Mouse (Mus musculus): Measurements from ENCODE around the gene Adcy4. TPM values are rescaled to one million over a fixed set of nuclear protein-coding genes. Genes with fewer than 3 reads are reported as not detected.

Gene Adcy4
- total RNA-seq (2014; fragmentation: Nextera tagmentation) (not detected in 2 replicates), total RNA-seq (2017) (not detected in 2 replicates)

DNA sequence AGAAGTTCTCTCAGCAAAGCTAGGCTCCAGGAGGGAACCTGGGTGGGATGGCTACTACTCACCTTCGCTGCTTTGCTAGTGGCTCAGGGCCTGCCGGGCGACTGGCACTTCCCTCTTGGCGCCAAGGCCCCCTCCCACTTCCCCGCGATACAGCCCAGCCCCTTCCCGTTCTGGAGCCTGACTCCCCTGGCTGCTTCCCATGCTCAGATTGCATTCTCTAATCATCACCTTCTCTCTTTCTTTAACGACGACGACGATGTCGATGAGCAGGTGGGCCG, at the start of gene Adcy4:
TSS of gene Adcy4 (minus strand) at position 138 of the 278 bp plus-strand sequence.
- no peak for ATAC-seq (replicated peaks; ENCODE audit: low FRiP score, low TSS enrichment, poor library complexity, severe bottlenecking)

DNA sequence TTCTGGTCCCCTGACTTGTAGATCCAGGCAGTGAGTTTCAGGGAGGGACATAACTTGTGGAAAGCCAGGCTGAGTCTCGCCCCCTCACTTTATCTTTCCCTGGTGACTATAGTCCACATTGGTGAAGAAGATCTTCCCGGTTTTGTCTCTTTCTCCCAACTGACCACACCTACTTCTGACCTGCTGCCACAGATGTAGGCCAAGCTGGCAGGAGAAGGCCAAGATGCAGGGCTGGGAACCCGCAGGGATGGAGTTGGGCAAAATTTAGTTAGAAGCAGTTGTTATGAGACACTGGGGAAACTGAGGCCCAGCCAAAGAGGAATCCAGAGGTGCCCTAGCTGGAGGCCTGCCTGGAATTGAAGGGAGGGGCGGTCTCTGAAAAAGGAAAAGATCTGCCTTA, 49.2 kb upstream of the Adcy4 start:
- no peak for ATAC-seq (replicated peaks; ENCODE audit: low FRiP score, low TSS enrichment, poor library complexity, severe bottlenecking)

- no peak for ATAC-seq (replicated peaks; ENCODE audit: low FRiP score, low TSS enrichment, poor library complexity, severe bottlenecking)
Measured at GRCm38 (mm10) chr14:55830331-55830730, 46.4 kb upstream of the Adcy4 start.

- ATAC-seq (replicated peaks; ENCODE audit: low FRiP score, low TSS enrichment, poor library complexity, severe bottlenecking): no peak
Measured at GRCm38 (mm10) chr14:55829854-55830253, 46.0 kb upstream of the Adcy4 start.

DNA sequence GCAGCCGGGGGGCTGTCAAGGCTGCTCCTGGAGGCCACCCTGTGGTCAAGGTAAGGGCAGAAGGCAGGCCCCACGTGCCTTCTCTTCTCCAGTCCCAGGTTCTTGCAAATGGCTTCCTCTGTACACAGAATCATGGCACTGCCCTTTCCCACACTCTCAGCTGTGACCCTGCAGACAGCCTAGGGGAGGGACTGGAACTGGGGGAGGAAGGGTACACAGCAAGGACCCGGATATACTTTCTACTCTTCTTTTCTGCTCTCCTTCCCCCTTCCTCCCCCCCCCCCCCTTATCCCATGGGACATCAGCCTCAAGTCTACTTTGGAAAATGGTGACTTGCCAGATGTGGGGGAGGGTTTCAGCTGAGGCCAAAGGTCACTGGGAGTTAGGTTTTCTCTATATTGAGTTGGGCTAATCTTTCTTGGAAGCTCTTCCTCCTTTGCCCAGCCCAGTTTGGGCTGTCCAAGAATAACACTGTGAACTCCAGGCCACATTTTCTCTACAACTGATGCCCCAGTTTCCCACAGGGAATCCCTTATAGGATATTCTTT, 44.9 kb upstream of the Adcy4 start:
- no peak for ATAC-seq (replicated peaks; ENCODE audit: low FRiP score, low TSS enrichment, poor library complexity, severe bottlenecking)

DNA sequence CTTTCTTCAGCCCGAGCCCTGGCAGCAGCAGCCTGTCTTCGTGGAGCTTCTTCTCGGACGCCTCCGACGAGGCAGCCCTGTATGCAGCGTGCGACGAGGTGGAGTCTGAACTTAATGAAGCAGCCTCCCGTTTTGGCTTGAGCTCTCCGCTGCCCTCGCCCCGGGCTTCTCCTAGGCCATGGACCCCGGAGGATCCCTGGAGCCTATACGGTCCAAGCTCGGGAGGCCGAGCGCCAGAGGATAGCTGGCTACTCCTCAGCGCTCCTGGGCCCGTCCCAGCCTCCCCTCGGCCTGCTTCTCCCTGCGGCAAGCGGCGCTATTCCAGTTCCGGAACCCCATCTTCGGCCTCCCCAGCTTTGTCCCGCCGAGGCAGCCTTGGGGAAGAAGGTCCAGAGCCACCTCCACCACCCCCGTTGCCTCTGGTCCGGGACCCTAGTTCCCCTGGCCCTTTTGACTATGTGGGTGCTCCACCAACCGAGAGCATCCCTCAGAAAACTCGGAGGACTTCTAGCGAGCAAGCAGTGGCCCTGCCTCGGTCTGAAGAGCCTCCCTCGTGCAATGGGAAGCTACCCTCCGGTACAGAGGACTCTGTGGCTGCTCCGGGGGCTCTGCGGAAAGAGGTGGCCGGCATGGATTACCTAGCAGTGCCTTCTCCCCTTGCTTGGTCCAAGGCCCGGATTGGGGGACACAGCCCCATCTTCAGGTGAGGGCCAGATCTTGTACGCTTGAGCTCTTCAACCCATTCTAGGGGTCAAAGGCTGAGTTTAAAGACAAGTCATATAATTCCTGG, 42.9 kb upstream of the Adcy4 start:
- ATAC-seq (replicated peaks; ENCODE audit: low FRiP score, low TSS enrichment, poor library complexity, severe bottlenecking): no peak

- no peak for ATAC-seq (replicated peaks; ENCODE audit: low FRiP score, low TSS enrichment, poor library complexity, severe bottlenecking)
Measured at GRCm38 (mm10) chr14:55826142-55826541, 42.2 kb upstream of the Adcy4 start.

GRCm38 (mm10) chr14:55825216-55826051, 41.5 kb upstream of the Adcy4 start:
- ATAC-seq (replicated peaks; ENCODE audit: low FRiP score, low TSS enrichment, poor library complexity, severe bottlenecking): no peak

DNA sequence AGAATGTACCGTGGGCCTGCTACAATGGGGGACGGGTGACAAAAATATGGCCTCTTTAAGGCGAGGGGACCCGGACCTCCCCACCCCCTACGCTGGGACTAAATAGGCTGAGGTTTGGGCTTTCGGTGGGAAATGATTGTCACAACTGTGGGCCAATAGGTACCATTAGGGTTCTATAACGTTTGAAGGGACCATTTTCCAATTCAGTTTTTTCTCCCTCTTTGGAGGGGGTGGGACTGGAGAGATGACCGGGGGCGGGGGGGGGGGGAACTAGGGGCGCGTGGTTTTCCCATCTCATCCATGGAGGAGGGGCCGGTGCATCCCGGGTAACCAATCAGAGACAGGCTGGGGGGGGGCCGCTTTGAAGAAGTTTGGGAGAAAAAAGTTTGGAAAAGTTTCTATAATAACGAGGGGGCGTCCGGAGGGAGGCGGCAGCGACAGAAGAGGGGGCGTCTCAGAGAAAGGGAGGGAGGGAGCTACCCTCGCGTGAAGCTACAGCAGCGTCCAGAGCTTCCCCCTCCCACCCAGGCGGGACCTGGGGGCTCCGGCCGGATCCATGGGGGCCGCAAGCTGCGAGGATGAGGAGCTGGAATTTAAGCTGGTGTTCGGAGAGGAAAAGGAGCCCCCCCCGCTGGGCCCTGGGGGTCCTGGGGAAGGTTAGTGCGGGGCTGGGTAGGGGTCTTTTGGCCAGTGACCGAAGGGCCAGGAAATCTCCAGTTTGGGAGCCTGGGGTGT, 40.8 kb upstream of the Adcy4 start:
- ATAC-seq (replicated peaks; ENCODE audit: low FRiP score, low TSS enrichment, poor library complexity, severe bottlenecking): no peak

DNA sequence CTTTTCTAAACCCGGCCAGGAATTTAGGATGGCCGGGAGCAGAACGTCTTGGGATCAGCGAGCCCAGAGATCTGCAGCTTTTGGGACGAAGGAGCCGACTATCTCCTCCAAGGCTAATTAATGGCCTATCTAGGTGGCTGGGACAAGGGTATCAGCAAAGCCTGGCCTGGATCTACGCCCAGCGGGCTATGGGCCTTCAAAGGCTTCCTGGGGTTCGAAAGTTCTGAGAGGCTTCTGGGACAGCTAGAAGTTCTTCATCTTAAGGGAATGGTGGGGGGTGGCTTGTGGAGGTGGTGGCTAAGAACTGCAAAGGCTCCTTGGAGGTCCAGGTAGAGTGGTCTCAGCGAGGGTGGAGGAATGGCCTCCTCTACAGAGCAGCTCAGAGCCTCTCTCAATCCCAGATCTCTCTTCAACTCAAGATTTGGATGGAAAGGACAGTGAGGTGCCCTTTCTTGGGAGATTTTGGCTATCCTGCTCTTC, 40.1 kb upstream of the Adcy4 start:
- no peak for ATAC-seq (replicated peaks; ENCODE audit: low FRiP score, low TSS enrichment, poor library complexity, severe bottlenecking)

DNA sequence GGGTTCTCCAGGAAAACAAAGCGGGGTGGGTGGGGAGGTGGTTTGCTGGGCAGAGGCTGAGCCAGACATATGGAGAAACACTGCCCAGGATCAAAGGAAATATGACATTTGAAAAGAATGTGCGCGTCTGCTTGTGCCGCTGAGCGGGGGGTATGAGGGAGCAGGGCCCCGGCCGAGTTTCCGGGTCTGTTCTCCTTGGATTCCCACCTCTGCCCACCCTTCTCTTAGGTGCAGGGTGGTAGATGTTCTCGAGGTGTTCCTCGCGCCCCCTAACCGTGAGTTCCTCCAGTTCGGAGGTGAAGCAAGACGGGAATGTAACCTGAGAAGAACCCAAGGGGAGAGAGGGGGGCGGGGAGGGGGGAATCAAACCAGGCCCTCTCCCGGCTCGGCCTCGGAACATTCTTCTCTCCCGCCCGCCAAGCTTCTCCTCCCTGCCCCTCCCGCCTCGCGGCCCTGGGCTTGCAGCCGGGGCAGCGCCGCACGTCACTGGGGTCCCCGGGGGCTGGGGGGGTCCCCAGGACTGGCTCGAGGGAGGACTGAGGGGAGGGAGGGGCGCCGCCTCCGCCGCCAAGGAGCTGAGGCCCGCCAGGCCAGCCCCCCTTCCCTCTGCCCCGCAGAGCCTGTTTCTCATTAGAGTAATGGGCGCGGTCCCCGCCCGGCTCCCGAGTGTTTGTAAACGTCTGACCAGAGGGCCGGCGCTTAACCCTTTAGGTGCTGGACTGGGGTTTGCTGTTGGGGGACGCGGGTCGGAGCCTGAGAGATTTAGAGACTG, 39.3 kb upstream of the Adcy4 start, which contains the start of gene Nfatc4:
TSS of gene Nfatc4 (plus strand) at position 154 of the 772 bp plus-strand sequence.
- ATAC-seq (replicated peaks; ENCODE audit: low FRiP score, low TSS enrichment, poor library complexity, severe bottlenecking): no peak; the same call in 1 of the 2 replicates

DNA sequence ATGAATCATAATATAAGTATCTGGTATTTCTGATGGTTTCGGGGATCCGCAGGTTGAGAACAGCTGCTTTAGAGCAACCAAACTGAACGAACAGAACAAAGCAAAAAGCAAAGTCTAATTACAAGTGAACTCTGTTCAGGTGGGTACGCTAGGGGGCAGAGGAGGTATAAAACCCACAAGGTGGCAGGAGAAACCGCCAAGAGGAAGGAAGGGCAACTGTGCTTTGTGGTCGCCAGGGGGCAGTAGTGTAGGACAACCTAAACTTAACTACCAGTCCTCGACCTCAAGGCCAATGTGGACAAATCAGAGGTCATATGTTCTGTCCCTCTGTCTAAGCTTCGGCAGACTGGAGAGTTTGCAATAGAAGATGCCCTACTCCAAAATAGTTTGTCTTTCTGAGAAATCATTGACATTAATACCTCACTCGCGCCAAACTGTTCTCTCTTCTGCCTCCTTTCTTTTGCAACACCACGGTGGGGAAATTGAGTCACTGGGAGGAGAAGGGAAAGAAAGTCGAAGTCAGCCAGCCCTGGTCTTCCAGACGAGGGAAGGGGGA, 38.6 kb upstream of the Adcy4 start:
- peak; percentile 93 for ATAC-seq (replicated peaks; ENCODE audit: low FRiP score, low TSS enrichment, poor library complexity, severe bottlenecking)

GRCm38 (mm10) chr14:55820576-55820975, 36.7 kb upstream of the Adcy4 start:
- no peak for ATAC-seq (replicated peaks; ENCODE audit: low FRiP score, low TSS enrichment, poor library complexity, severe bottlenecking)

DNA sequence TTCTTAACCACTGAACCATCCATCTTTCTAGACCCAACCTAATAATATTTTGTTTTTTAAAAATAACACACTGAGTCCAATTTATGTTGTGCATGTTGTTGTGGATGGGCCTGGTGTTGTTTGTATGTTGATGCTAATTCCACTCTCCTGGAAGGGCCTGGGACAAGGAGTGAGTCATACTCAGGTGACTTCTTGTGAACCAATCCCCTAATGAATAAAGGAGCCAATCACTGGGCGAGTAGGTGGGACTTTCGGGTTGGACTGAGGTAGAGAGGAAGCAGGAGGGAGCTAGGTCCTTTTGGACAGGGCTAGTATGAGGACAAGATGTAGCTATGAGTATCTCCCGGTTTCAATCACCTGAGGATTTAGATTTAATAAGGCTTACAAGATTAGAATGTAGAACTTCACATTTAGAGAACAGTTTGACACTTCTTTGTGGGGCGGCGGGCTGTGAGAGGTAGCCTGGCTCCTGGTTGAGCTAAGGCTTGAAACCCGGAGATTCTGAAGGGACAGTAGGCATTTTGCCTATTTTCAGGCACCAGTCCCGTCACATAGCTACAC, 36.0 kb upstream of the Adcy4 start:
- ATAC-seq (replicated peaks; ENCODE audit: low FRiP score, low TSS enrichment, poor library complexity, severe bottlenecking): no peak

DNA sequence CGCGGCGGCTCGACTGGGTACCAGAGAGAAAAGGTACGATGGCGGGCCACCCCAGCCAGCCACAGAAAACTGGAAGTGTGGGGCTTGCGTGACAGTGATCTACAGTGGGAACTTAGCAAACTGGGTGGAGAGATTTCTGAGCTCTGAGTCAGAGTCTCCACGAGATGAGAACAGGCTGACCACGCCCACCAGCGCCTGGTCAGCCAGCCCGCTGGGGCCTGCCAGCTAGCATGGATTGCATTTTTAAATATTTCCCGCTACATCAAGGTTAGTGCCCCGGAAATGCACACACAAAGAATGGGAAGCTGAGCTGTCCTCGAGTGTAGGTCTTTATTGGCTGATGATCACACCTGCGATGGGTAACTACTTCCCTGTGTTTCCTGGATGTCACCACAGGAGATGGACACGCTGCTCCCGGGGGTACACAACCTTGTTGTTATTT, 31.4 kb upstream of the Adcy4 start:
- ATAC-seq (replicated peaks; ENCODE audit: low FRiP score, low TSS enrichment, poor library complexity, severe bottlenecking): no peak

DNA sequence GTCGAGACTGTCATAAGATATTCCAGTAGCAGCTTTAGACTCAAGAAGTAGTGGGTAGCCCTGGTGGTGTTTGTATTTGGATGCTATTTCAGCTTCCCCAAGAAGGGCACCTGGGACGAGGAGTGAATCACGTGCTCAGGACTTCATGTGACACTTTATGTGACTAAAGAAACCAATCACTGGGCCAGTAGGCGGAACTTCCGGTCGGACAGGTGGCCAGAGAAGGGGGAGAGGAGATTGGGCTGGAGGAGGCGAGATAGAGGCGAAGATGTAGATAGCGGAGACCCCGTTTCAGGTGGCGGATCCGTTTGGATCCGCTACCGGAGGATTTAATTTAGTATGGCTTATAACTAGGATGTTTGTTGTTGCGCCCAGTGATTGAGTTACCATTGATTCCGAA, 31.0 kb upstream of the Adcy4 start:
- ATAC-seq (replicated peaks; ENCODE audit: low FRiP score, low TSS enrichment, poor library complexity, severe bottlenecking): no peak

GRCm38 (mm10) chr14:55795380-55796163, 11.7 kb upstream of the Adcy4 start:
- peak; percentile 41; the same call in 1 of the 2 replicates for ATAC-seq (replicated peaks; ENCODE audit: low FRiP score, low TSS enrichment, poor library complexity, severe bottlenecking)
